Mouse (Mus musculus): ENCODE data around the gene Nkiras2. TPM values are rescaled to one million over a fixed set of nuclear protein-coding genes. Genes with fewer than 3 reads are reported as not detected.

Nkiras2 gene
- 46.9 and 52.8 TPM in 2 replicates for polyA plus RNA-seq (2015; fragmentation: Nextera tagmentation; extraction: Ambion mirVana)

DNA sequence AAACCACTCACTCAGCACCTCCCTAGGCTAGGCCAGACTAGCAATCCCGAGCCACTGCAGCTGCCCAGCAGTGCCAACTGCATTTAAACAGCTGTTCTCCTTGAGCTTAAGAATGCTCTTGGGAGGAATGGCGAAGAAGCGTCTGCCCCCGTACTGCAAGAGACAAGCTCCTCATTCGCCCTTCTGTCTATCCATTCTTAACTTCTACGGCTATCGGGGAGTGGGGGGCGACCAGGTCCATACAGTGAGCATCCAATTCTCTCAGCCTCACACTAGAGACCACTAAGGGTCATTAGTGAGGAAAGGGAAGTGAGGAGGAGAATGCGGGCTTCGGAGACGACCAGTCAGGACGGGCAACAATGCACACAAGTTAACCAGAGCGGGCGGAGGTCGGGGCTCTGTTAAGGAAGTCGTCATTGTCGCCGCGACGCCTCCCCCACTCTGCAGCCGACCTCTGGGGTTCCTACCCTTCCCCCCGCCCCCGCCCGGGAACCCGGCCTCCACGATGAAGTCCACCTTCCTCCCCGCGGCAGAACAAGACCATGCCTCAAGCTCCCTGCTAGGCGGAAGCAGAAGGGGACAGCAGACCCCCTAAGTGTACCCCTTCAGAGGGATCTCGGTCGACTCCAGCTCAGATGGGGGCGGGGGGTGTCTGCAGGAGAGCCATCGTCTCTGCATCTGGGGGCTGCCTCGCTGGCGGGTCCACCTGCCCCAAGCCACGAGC, at the start of gene Nkiras2:
Gene Nkiras2 (plus strand): TSS at position 484 of the 724 bp plus-strand sequence.

GRCm38 (mm10) chr11:100574708-100575483, 44.1 kb upstream of the Nkiras2 start, which contains the start of gene Cnp:
TSS of gene Cnp (plus strand) at chr11:100574904.

GRCm38 (mm10) chr11:100619982-100620381, 938 bp downstream of the Nkiras2 start, which contains the start of gene Dnajc7:
TSS of gene Dnajc7 (minus strand) at chr11:100620168.

Other genes starting within 250 kb of the Nkiras2 start
- gene Jup, start 221.5 kb upstream of the Nkiras2 start, polyA plus RNA-seq (2015; fragmentation: Nextera tagmentation; extraction: Ambion mirVana) = 114 and 129 TPM in 2 replicates
- gene P3h4, start 204.4 kb upstream of the Nkiras2 start, polyA plus RNA-seq (2015; fragmentation: Nextera tagmentation; extraction: Ambion mirVana) = 77.6 and 84.4 TPM in 2 replicates
- gene Fkbp10, start 203.5 kb upstream of the Nkiras2 start, polyA plus RNA-seq (2015; fragmentation: Nextera tagmentation; extraction: Ambion mirVana) = 148 and 172 TPM in 2 replicates
- gene Nt5c3b, start 177.4 kb upstream of the Nkiras2 start, polyA plus RNA-seq (2015; fragmentation: Nextera tagmentation; extraction: Ambion mirVana) = 238 and 265 TPM in 2 replicates
- gene Klhl10, start 177.3 kb upstream of the Nkiras2 start, polyA plus RNA-seq (2015; fragmentation: Nextera tagmentation; extraction: Ambion mirVana) = 0.63 and 0.71 TPM in 2 replicates
- gene Klhl11, start 146.5 kb upstream of the Nkiras2 start, polyA plus RNA-seq (2015; fragmentation: Nextera tagmentation; extraction: Ambion mirVana) = 4.9 TPM in 2 replicates
- gene Acly, start 91.2 kb upstream of the Nkiras2 start, polyA plus RNA-seq (2015; fragmentation: Nextera tagmentation; extraction: Ambion mirVana) = 81.8 and 108 TPM in 2 replicates
- 0.18 and 0.28 TPM in 2 replicates for gene Ttc25, start 73.6 kb upstream of the Nkiras2 start, polyA plus RNA-seq (2015; fragmentation: Nextera tagmentation; extraction: Ambion mirVana)
- gene Cnp, start 44.3 kb upstream of the Nkiras2 start, polyA plus RNA-seq (2015; fragmentation: Nextera tagmentation; extraction: Ambion mirVana) = 62.8 and 69.7 TPM in 2 replicates
- 95.8 and 98.6 TPM in 2 replicates for gene Dnajc7, start 924 bp downstream of the Nkiras2 start, polyA plus RNA-seq (2015; fragmentation: Nextera tagmentation; extraction: Ambion mirVana)
- gene Zfp385c, start 73.2 kb downstream of the Nkiras2 start, polyA plus RNA-seq (2015; fragmentation: Nextera tagmentation; extraction: Ambion mirVana) = 0.22 and 0.24 TPM in 2 replicates
- gene Dhx58, start 85.0 kb downstream of the Nkiras2 start, polyA plus RNA-seq (2015; fragmentation: Nextera tagmentation; extraction: Ambion mirVana) = 3.5 and 4.4 TPM in 2 replicates
- gene Kat2a, start 93.2 kb downstream of the Nkiras2 start, polyA plus RNA-seq (2015; fragmentation: Nextera tagmentation; extraction: Ambion mirVana) = 18.9 and 19.5 TPM in 2 replicates
- gene Hspb9, start 94.6 kb downstream of the Nkiras2 start, polyA plus RNA-seq (2015; fragmentation: Nextera tagmentation; extraction: Ambion mirVana) = 0.35 TPM in 1 of 2 replicates, not detected in the other
- 20.9 and 21.9 TPM in 2 replicates for gene Rab5c, start 119.0 kb downstream of the Nkiras2 start, polyA plus RNA-seq (2015; fragmentation: Nextera tagmentation; extraction: Ambion mirVana)
- gene Kcnh4, start 140.7 kb downstream of the Nkiras2 start, polyA plus RNA-seq (2015; fragmentation: Nextera tagmentation; extraction: Ambion mirVana) = not detected in 2 replicates
- not detected in 2 replicates for gene Hcrt, start 143.7 kb downstream of the Nkiras2 start, polyA plus RNA-seq (2015; fragmentation: Nextera tagmentation; extraction: Ambion mirVana)
- 7.1 and 8.0 TPM in 2 replicates for gene Ghdc, start 151.7 kb downstream of the Nkiras2 start, polyA plus RNA-seq (2015; fragmentation: Nextera tagmentation; extraction: Ambion mirVana)
- gene Stat5b, start 231.5 kb downstream of the Nkiras2 start, polyA plus RNA-seq (2015; fragmentation: Nextera tagmentation; extraction: Ambion mirVana) = 12.8 and 15.7 TPM in 2 replicates
- gene Stat5a, start 240.1 kb downstream of the Nkiras2 start, polyA plus RNA-seq (2015; fragmentation: Nextera tagmentation; extraction: Ambion mirVana) = 3.7 and 4.5 TPM in 2 replicates

Measured in urinary bladder, postnatal 0 days (tissue).